Comparison of ENCODE assay signal across 28 mouse cellular contexts in genomic region chr8:80911400-80911799, GRCm38 (mm10). TPM values are rescaled to one million over a fixed set of nuclear protein-coding genes. Genes with fewer than 3 reads are reported as not detected.
"Had no signal": no experiment of that assay in that cellular context is flagged by ENCODE, and none has a peak within 500 bp of the region (broad histone marks: within the 10 kb centered on the region; RNA-seq: fewer than 3 reads in every experiment).

No protein-coding gene starts in this region.

- H3K4me1 ChIP-seq: hindbrain, embryonic 10.5 days; liver, embryonic 12.5 days had no signal

- H3K4me2 ChIP-seq: heart, embryonic 12.5 days; hindbrain, embryonic 12.5 days; hindbrain, embryonic 14.5 days; intestine, embryonic 15.5 days; kidney, embryonic 15.5 days; limb, embryonic 13.5 days; limb, embryonic 15.5 days; liver, embryonic 12.5 days had no signal

- H3K27me3 ChIP-seq: heart, embryonic 12.5 days; hindbrain, embryonic 12.5 days; intestine, embryonic 15.5 days; kidney, embryonic 15.5 days; limb, embryonic 13.5 days; limb, embryonic 15.5 days; liver, embryonic 12.5 days had no signal

- ATAC-seq: hindbrain, embryonic 16.5 days; inflammation-experienced regulatory T-cells, adult 6 months; intestine, embryonic 15.5 days; intestine, postnatal 0 days; liver, embryonic 12.5 days had no signal

- H3K36me3 ChIP-seq: heart, embryonic 10.5 days; heart, embryonic 12.5 days; hindbrain, embryonic 10.5 days; hindbrain, embryonic 12.5 days; intestine, embryonic 15.5 days; kidney, embryonic 15.5 days; limb, embryonic 13.5 days; limb, embryonic 15.5 days; liver, embryonic 12.5 days had no signal

- H3K9ac ChIP-seq: heart, embryonic 12.5 days; hindbrain, embryonic 12.5 days; hindbrain, embryonic 14.5 days; intestine, embryonic 15.5 days; kidney, embryonic 15.5 days; limb, embryonic 13.5 days; limb, embryonic 15.5 days; liver, embryonic 12.5 days; liver, embryonic 14.5 days had no signal

- H3K4me3 ChIP-seq: gastrocnemius, adult 2 months; heart, embryonic 10.5 days; heart, embryonic 12.5 days; hindbrain, embryonic 10.5 days; hindbrain, embryonic 12.5 days; intestine, embryonic 15.5 days; kidney, embryonic 15.5 days; layer of hippocampus, adult 2 months; left cerebral cortex, adult 2 months; limb, embryonic 13.5 days; limb, embryonic 15.5 days; liver, embryonic 12.5 days had no signal

- H3K27ac ChIP-seq: gastrocnemius, adult 2 months; heart, embryonic 10.5 days; hindbrain, embryonic 10.5 days; hindbrain, embryonic 12.5 days; hindbrain, embryonic 14.5 days; intestine, embryonic 15.5 days; kidney, embryonic 15.5 days; kidney, postnatal 0 days; layer of hippocampus, adult 2 months; left cerebral cortex, adult 2 months; limb, embryonic 13.5 days; limb, embryonic 15.5 days; liver, embryonic 12.5 days; liver, embryonic 14.5 days had no signal

- H3K9me3 ChIP-seq: heart, embryonic 10.5 days; heart, embryonic 12.5 days; hindbrain, embryonic 12.5 days; intestine, embryonic 15.5 days; kidney, embryonic 15.5 days; limb, embryonic 13.5 days; limb, embryonic 15.5 days; liver, embryonic 12.5 days had no signal

- DNase-seq: gastrocnemius, adult 2 months; gastrocnemius, postnatal 10 days; gastrocnemius, postnatal 25 days; heart, adult 18-20 months; heart, postnatal 10 days; heart, postnatal 4 days; kidney, adult 18-20 months; kidney, adult 8-10 months; kidney, postnatal 25 days; kidney, postnatal 4 days; left cerebral cortex, postnatal 4 days had no signal

RNA-seq across cellular contexts. Expression of gene Gab1, which starts 31.1 kb away (rescaled TPM):
- polyA plus RNA-seq: inflammation-experienced regulatory T-cells, adult 6 months had no signal
